8 mouse cellular contexts compared by ENCODE assay signal in the genomic region with DNA sequence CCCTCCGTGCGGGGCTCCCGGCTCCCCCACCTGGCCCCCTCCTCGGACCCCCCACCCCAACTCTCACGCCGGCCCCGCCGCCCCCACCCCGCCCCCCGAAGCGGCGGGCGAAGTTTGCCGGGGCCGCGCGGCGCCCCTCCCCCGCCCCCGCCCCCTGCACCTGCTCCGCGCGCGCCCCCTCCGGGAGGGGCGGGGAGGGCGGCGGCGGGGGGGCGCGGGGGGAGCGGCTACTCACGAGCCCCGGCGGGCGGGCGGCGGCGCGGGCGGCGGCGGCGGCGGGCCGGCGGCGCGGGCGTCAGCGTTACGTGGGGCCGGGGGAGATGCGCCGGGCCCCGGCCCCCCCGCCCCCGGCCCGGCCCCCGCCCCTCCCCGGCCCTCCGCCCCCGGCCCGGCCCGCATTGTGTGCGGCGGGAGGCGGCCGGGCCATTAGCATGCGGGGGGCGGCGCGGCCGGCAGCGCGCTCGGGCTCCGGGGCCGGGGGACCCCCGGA. TPM values are rescaled to one million over a fixed set of nuclear protein-coding genes. Genes with fewer than 3 reads are reported as not detected.
DNase-seq lines count a peak whose midpoint lies in the region; ATAC-seq lines count a peak whose summit lies in the region.

No protein-coding gene starts in this region.

- H3K36me3 ChIP-seq in lung, embryonic 15.5 days: 0 out of 2 replicates have a peak, but pooled peaks cover 2% of the 10 kb centered on the region
- H3K36me3 ChIP-seq in forebrain, embryonic 13.5 days (ENCODE audit: poor library complexity, severe bottlenecking): peaks cover 3% of the 10 kb centered on the region
- peaks cover 13% of the 10 kb centered on the region for H3K36me3 ChIP-seq in limb, embryonic 10.5 days
- H3K36me3 ChIP-seq in neural tube, embryonic 15.5 days: no peaks in the 10 kb centered on the region

- H3K27me3 ChIP-seq in lung, embryonic 15.5 days: no peaks in the 10 kb centered on the region
- H3K27me3 ChIP-seq in forebrain, embryonic 13.5 days: no peaks in the 10 kb centered on the region
- H3K27me3 ChIP-seq in limb, embryonic 10.5 days (ENCODE audit: low read depth, poor library complexity, severe bottlenecking): no peaks in the 10 kb centered on the region
- H3K27me3 ChIP-seq in neural tube, embryonic 15.5 days (replicated peaks): no peaks in the 10 kb centered on the region

- WGBS in lung, embryonic 15.5 days: 0% methylated on average over 2 of the region's 80 CpGs
- no CpG with 5 or more reads among the region's 80 CpGs for WGBS in forebrain, embryonic 13.5 days
- 7% methylated on average over 9 of the region's 80 CpGs for WGBS in limb, embryonic 10.5 days
- WGBS in neural tube, embryonic 15.5 days: 0% methylated on average over 6 of the region's 80 CpGs

- peak overlapping the region; percentile 71 for H3K4me3 ChIP-seq in lung, embryonic 15.5 days
- H3K4me3 ChIP-seq in forebrain, embryonic 13.5 days: peak overlapping the region; percentile 65
- peak overlapping the region; percentile 80 for H3K4me3 ChIP-seq in limb, embryonic 10.5 days
- H3K4me3 ChIP-seq in neural tube, embryonic 15.5 days (replicated peaks): peak overlapping the region; percentile 59

- peak overlapping the region; percentile 67 for H3K9ac ChIP-seq in lung, embryonic 15.5 days
- H3K9ac ChIP-seq in forebrain, embryonic 13.5 days: peak overlapping the region; percentile 93
- peak overlapping the region; percentile 79 for H3K9ac ChIP-seq in neural tube, embryonic 15.5 days (replicated peaks)

- peak overlapping the region; percentile 57 for H3K4me2 ChIP-seq in lung, embryonic 15.5 days
- H3K4me2 ChIP-seq in forebrain, embryonic 13.5 days: peak overlapping the region; percentile 74
- H3K4me2 ChIP-seq in neural tube, embryonic 15.5 days: peak overlapping the region; percentile 68

- peak overlapping the region; percentile 96 for H3K27ac ChIP-seq in lung, embryonic 15.5 days
- H3K27ac ChIP-seq in forebrain, embryonic 13.5 days: peak overlapping the region; percentile 99
- peak overlapping the region; percentile 96 for H3K27ac ChIP-seq in limb, embryonic 10.5 days
- peak overlapping the region; percentile 94 for H3K27ac ChIP-seq in neural tube, embryonic 15.5 days (replicated peaks)

- peaks cover 50% of the 10 kb centered on the region for H3K4me1 ChIP-seq in lung, embryonic 15.5 days
- peaks cover 76% of the 10 kb centered on the region for H3K4me1 ChIP-seq in forebrain, embryonic 13.5 days
- peaks cover 79% of the 10 kb centered on the region for H3K4me1 ChIP-seq in limb, embryonic 10.5 days
- peaks cover 82% of the 10 kb centered on the region for H3K4me1 ChIP-seq in neural tube, embryonic 15.5 days

- no peak for DNase-seq in lung, postnatal 25 days (ENCODE audit: low spot score)
- no peak for DNase-seq in limb, embryonic 10.5 days (ENCODE audit: low spot score)
- DNase-seq in right cerebral cortex, postnatal 4 days: no peak
- DNase-seq in left cerebral cortex, adult 9 months (ENCODE audit: low spot score in 2 of 2): no peak

- no peaks in the 10 kb centered on the region for H3K9me3 ChIP-seq in lung, embryonic 15.5 days
- no peaks in the 10 kb centered on the region for H3K9me3 ChIP-seq in forebrain, embryonic 13.5 days (replicated peaks)
- no peaks in the 10 kb centered on the region for H3K9me3 ChIP-seq in limb, embryonic 10.5 days (replicated peaks)
- H3K9me3 ChIP-seq in neural tube, embryonic 15.5 days (replicated peaks): no peaks in the 10 kb centered on the region

- ATAC-seq in lung, embryonic 15.5 days (ENCODE audit: borderline replicate concordance, extremely low read depth, low FRiP score, low TSS enrichment): peak; percentile 27; the same call in 1 of the 2 replicates
- ATAC-seq in forebrain, embryonic 13.5 days: 0 out of 2 replicates have a peak, but pooled peaks have one; percentile 0
- peak; percentile 12; the same call in 1 of the 2 replicates for ATAC-seq in neural tube, embryonic 15.5 days (ENCODE audit: low FRiP score)
- ATAC-seq in megakaryocyte progenitor cell, adult 5-6 weeks (replicated peaks; ENCODE audit: poor library complexity): no peak

RNA-seq across cellular contexts. Expression of gene Tmem253, which starts 1.1 kb away (rescaled TPM):
- 0.26 and 0.57 TPM in 2 replicates for polyA plus RNA-seq in lung, embryonic 15.5 days (2015; fragmentation: Nextera tagmentation; extraction: Ambion mirVana)
- 0.63 and 0.96 TPM in 2 replicates for polyA plus RNA-seq in forebrain, embryonic 13.5 days (2015; fragmentation: Nextera tagmentation; extraction: Ambion mirVana)
- polyA plus RNA-seq in limb, embryonic 10.5 days (2016; fragmentation: Nextera tagmentation; extraction: Ambion mirVana): 0.41 and 0.66 TPM in 2 replicates
- 0.88 and 1.4 TPM in 2 replicates for polyA plus RNA-seq in neural tube, embryonic 15.5 days (2015; fragmentation: Nextera tagmentation; extraction: Ambion mirVana)
- total RNA-seq in megakaryocyte progenitor cell, adult 5-6 weeks (2015): 0.30 TPM in 1 of 2 replicates, not detected in the other
- not detected in 2 replicates for total RNA-seq in megakaryocyte progenitor cell, adult 5-6 weeks (2017)

RNA-seq across cellular contexts. Expression of gene Zfp219, which starts 6.2 kb away (rescaled TPM):
- polyA plus RNA-seq in lung, embryonic 15.5 days (2015; fragmentation: Nextera tagmentation; extraction: Ambion mirVana): 25.7 and 26.3 TPM in 2 replicates
- polyA plus RNA-seq in forebrain, embryonic 13.5 days (2015; fragmentation: Nextera tagmentation; extraction: Ambion mirVana): 52.3 and 58.6 TPM in 2 replicates
- polyA plus RNA-seq in limb, embryonic 10.5 days (2016; fragmentation: Nextera tagmentation; extraction: Ambion mirVana): 45.6 and 51.1 TPM in 2 replicates
- 25.3 and 28.6 TPM in 2 replicates for polyA plus RNA-seq in neural tube, embryonic 15.5 days (2015; fragmentation: Nextera tagmentation; extraction: Ambion mirVana)
- total RNA-seq in megakaryocyte progenitor cell, adult 5-6 weeks (2015): 6.5 and 8.5 TPM in 2 replicates
- total RNA-seq in megakaryocyte progenitor cell, adult 5-6 weeks (2017): 8.2 and 15.1 TPM in 2 replicates

RNA-seq across cellular contexts. Expression of gene Olfr221, which starts 27.9 kb away (rescaled TPM):
- not detected in 2 replicates for polyA plus RNA-seq in lung, embryonic 15.5 days (2015; fragmentation: Nextera tagmentation; extraction: Ambion mirVana)
- not detected in 2 replicates for polyA plus RNA-seq in forebrain, embryonic 13.5 days (2015; fragmentation: Nextera tagmentation; extraction: Ambion mirVana)
- not detected in 2 replicates for polyA plus RNA-seq in limb, embryonic 10.5 days (2016; fragmentation: Nextera tagmentation; extraction: Ambion mirVana)
- not detected in 2 replicates for polyA plus RNA-seq in neural tube, embryonic 15.5 days (2015; fragmentation: Nextera tagmentation; extraction: Ambion mirVana)
- total RNA-seq in megakaryocyte progenitor cell, adult 5-6 weeks (2015): not detected in 2 replicates
- total RNA-seq in megakaryocyte progenitor cell, adult 5-6 weeks (2017): not detected in 2 replicates

RNA-seq across cellular contexts. Expression of gene Arhgef40, which starts 29.8 kb away (rescaled TPM):
- 105 TPM in 2 replicates for polyA plus RNA-seq in lung, embryonic 15.5 days (2015; fragmentation: Nextera tagmentation; extraction: Ambion mirVana)
- 75.9 and 84.7 TPM in 2 replicates for polyA plus RNA-seq in forebrain, embryonic 13.5 days (2015; fragmentation: Nextera tagmentation; extraction: Ambion mirVana)
- 190 and 236 TPM in 2 replicates for polyA plus RNA-seq in limb, embryonic 10.5 days (2016; fragmentation: Nextera tagmentation; extraction: Ambion mirVana)
- polyA plus RNA-seq in neural tube, embryonic 15.5 days (2015; fragmentation: Nextera tagmentation; extraction: Ambion mirVana): 71.3 and 82.7 TPM in 2 replicates
- 3.0 and 9.1 TPM in 2 replicates for total RNA-seq in megakaryocyte progenitor cell, adult 5-6 weeks (2015)
- total RNA-seq in megakaryocyte progenitor cell, adult 5-6 weeks (2017): 5.0 and 15.2 TPM in 2 replicates
